Mouse (Mus musculus): Measurements from ENCODE around the gene Tcf21.

The Tcf21 gene

DNA sequence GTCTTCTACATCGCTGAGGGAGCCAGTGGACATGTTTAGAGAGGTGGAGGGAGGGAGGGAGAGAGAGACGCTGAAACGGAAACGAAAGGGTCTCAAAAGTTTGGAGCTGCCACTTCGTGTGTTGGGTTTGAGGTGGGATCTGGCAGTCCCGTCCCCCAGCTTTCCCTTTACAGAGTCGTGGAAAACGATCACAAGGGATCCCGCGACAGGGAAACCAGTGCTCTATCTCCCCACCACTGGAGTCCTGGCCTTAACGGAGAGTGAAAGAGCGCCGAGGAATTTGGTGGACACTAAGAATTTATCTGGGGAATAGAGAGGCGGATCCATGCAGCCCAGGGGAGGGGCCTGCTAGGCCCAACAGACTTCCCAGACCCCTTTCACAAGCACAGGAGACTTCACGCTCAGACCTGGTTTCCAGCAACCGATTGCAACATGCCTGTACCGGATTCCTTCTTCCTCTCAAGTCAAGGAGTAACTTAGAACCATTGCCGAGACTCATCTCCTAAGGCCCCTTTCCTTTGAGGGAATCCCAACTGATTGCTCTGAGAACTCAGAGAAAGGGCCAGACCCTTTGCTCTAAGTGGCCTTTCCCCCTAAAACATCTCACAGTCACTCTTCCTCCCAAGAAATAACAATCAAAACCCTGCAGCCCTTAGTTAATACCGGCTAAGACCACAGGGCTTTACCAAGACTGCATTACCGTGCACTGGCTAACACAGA lies at the start of gene Tcf21:
Gene Tcf21, minus strand, starts transcription at position 304 of the 720 bp plus-strand sequence.
- ATAC-seq (ENCODE audit: low TSS enrichment) = no peak

DNA sequence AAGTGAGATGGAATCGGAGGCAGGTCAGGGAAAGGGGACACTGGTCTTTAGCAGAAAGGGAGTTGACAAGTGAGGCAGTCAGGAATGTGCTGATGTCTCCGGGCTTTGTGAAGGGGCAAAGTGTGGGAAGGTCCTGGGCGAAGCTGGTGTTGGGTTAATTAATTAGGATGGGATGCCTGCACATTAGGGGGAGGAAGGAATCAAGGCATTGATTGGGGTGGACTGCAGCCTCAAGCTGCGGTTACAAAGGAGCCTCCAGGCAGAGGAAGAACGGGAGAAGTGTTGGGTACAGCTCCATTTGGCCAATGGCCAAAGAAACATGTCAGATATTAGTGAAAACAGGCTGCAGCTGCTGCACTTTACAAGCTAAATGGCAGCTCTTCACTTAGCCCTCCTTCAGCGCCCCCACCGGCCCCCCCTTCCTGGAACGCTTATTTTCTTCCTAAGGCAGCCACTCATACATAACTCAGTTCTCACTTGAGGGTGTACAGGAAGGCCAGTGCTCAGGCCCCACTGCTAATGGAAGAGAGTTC lies 48.5 kb upstream of the Tcf21 start:
- ATAC-seq (ENCODE audit: low TSS enrichment) = no peak

DNA sequence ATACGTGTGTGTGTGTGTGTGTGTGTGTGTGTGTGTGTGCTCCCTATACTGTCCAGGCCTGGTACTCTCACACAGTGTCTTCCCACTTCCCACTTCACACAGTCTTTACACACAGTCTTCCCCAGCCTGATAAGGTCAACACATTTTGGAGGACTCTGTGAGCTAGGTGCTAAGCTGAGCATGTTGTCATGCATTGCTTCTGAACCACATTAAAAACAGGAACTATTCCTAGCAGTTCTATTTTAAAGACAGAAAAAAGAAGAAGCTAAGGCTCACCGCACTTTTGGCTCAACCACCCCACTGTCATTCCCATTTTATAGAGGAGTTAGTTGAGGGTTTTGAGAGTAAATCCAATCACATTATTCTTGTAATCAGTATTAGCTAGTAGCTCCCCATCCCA lies 47.2 kb upstream of the Tcf21 start:
- ATAC-seq (ENCODE audit: low TSS enrichment) = no peak

DNA sequence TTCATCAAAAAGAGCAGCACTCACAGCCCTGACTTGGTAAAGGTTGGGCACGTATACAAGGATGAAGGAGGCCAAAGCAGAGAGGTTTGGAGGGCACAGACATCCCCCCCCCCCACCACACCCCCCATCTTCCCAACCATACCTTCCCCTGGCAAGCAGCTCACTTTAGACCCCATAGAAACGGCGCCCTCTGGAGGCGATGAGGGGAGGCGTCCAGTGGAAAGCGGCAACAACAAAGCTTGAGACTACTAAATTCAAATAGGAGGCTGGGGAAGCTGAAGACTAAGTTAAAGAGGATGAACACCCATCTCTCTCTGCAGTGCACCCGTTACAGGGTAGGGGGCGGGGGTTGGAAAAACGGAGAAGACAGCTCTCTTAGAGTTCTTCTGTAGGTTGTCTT lies 38.1 kb upstream of the Tcf21 start:
- ATAC-seq (ENCODE audit: low TSS enrichment) = no peak

DNA sequence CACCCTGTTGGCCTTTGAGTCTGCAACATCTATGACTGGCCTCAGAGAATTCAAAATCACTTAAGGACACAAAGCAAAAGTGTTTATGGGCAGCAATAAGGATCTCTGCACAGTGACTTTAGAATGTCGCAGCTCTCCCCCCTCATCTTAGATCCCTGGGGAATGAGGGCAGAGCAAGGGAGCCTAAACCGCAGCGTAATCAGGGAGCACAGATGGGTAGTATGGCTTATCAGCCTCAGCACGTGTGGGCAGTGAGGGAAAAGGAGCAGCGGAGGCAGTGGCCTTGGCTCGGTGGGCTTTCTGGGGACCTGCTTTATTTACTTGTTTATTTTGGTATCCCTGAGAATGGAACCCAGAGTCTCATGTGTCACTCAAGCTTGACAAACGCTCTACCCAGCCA lies 34.4 kb upstream of the Tcf21 start:
- ATAC-seq (ENCODE audit: low TSS enrichment) = no peak

DNA sequence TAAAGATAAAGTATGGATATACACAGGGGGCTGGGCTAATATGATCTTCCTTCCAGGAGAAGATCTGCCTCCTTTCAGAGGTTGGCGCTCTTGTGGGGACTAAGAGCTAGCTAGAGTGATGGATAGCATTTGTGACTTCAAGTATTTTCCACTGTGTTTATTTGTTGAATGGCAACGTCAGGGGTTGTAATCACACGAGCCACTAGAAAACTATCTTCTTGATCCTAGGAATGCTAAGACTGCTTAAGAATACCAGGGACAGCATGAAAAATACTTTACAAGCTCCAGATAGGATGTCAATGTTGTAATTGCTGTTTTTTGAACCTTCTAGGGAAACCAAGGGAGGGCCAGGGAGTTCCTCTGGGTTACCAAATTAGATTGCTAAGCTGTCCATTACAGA lies 25.4 kb upstream of the Tcf21 start:
- no peak for ATAC-seq (ENCODE audit: low TSS enrichment)

DNA sequence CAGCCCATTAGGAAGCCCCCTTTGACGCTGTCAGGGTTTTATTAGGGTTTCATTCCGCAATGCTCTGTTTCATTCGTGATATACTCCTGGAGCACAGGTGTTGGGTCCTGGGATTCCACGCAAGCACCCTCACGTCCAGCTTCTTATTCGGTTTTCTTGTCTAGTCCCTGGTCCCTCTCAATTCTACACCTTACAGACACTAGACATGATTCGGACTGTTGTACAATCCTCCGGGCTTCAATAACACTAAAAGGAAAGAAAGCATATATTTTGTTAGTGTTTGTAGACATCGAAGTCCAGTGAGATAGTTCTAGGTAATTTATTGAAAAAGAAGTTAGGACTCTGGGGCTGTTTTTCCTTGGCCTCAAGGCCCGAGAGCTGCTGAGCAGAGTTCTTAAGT lies 24.8 kb upstream of the Tcf21 start:
- no peak for ATAC-seq (ENCODE audit: low TSS enrichment)

DNA sequence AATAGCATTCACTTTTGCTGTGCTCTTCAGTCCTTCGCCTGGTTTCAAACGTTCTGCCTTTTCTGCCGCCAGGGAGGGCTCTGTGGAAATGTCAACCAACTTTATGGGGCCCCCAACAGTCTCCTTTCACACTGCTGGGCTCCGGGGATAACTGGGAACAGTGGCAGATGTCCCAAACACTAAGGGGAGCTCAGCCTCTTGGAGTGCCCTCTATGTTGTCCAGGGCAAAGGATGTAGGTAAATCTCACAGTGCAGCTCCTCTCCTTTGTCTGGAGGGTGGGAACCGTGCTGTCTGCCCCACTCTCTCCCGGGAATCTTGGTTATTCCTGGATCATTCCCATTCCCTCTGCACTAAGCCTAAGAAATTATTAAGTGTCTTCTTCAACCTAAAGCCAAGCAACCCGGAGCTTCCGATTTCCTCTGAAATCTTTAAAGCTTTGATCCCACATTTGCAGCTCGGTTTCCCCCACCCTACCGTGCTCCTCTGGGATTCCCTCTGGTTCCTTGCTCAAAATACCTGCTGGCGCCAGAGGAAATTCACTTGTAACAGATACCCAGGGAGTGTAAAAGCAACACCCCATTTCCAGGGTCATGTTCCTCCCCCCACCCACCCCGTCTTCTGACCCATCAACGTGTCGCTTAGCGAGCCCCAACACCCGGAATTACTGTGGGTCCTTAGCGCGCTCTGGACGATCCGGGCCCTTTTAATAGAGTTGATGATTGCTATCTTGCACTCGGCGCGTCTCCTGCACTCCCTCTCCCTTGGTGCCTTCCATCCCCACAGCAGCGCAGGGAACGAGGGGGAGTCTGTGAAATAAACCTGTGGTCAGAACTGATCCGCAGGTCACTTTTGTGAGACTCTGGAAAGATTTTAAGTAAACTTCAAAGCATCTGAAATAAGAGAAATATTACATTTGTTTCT lies 23.7 kb upstream of the Tcf21 start:
- no peak for ATAC-seq (ENCODE audit: low TSS enrichment)

DNA sequence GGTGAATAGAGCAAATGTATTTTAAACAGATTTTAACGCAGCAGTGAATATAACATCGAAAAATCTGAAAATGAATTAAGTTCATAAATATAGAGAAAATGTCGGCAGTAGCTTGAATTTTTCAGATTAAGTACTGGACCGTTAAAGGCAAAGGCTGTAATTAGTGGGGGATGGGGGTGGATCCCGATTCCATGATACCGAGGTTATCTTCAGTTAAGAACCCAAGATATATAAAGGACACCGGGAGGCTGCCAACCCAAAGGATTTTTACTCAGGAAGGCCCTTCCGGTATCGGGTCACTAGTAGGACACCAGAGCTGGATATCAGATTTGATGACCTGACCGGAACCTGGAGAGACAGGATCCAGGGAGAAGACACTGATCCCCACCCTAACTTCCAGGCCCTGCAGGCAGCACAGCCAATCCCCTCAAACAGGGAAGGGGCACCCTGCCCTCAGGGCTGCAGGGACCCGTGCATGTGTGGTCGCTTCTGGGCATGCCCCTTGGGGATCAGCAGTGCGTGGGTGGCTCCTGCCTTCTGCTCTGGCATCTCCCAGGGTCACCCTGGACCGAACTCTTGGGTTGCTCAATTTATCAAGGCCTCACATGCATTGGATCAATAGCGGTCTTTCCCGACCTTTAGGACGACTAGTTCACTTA lies 22.9 kb upstream of the Tcf21 start:
- no peak for ATAC-seq (ENCODE audit: low TSS enrichment)

DNA sequence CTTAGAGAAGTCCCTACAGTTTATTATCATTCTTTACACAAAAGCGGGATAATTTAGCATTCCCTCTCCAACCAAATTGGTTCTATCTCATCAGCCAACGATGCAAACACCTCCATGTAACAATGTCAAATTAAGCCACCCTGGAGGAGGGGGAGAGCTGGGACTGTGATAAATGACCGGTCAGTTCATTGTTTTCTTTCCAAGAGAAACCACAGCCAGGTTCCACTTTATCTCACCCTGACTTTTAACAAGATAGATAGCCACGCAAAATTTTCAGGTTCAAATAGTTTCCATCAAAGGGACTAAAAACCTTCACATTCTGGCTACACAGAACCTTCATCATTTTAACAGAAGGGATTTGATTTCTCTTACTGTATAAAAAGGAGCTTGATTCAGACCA lies 22.1 kb upstream of the Tcf21 start:
- ATAC-seq (ENCODE audit: low TSS enrichment) = no peak

DNA sequence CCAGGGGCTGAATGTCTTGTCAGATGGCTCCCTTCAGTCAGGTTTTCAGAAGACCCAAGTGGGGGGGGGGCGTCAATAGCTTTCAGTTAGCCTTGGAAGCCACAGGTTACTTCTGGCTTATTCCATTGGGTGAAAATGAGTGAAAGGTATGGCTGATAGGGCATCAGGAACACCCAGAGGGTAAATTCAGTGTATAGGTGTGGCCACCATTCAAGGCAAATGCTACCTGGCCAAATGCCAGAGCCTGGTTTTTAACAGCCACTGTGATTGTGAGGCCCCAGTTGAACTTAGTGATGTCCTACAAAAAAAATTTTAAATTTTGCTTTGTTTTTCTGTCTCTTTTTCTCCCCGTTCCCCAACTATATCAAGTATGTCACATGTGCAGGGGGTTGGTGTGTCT lies 6.3 kb upstream of the Tcf21 start:
- ATAC-seq (ENCODE audit: low TSS enrichment) = no peak

DNA sequence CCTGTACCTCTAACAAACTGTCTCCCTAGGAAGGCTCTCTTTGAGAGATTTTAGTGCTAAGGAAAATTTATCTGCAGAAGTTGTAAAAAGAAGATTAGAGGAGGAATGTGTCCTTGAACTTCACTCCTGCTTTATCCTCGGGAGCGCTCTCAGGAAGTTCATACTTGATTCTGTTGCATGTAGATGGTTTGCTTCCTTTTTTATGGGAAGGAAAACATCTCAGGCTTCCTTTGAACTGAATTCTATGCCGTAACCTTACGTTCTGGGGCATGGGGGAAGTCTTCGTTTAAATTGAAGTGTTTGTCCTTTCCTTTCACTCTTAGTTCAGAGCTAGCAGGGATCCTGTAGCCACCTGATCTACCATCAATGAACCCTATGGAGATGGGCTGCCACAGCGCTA lies 2.9 kb upstream of the Tcf21 start:
- no peak for ATAC-seq (ENCODE audit: low TSS enrichment)

DNA sequence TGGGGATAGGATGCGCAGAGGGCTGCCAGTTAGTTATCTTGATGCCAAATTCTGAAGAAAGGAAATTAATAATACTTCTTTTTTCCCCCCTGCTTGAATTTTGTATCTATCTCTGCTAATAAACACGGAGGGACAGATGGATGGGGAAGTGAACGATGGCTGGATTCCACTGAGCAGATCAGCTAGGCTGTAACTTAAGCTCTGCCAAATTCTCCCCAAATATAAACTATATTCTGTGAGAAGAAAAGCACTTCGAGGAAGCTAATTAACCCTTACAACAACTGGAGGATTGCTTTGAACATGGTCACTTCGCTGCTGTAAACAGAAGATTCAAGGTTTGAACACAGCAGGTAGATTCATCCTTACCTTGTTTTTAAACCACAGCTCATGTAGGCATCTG lies 2.5 kb upstream of the Tcf21 start:
- ATAC-seq (ENCODE audit: low TSS enrichment) = no peak

DNA sequence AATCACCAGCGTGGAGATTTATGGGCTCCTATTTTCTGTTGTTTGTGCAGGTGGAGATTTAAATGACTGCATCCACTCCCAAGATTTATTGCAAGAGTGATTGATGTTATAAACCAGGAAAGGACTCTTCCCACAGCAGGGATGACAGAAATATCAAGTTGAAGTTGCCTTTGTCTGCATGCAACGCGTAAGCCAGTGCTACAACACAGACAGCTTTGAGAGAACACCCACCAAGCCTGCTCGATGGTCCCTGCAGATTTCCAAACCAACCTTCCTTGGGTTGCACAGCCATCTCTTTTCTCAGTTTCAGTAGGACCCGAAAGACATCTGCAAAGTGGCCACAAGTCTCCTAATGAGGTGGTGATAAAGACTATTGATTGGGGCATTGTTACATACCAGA lies 1.7 kb upstream of the Tcf21 start:
- ATAC-seq (ENCODE audit: low TSS enrichment) = no peak

DNA sequence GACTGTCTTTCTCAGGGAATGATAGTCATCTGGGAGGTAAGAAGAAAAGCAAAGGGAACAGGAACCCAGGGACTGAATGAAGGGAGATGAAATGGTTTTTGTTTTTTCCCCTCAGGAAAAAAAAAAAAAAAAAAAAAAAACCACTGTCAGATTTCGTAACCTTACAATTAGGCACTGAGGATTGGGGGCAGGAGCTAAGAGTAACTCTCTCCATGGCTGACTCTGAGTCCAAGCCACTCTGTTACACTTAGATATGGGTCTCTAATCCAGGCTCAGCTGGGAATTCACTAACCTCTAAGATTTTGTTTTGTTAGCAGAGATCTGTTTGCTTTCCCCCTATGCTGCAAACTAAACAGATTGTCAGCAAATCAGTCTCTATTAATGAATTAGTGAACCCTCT lies 1.3 kb upstream of the Tcf21 start:
- ATAC-seq (ENCODE audit: low TSS enrichment) = no peak

DNA sequence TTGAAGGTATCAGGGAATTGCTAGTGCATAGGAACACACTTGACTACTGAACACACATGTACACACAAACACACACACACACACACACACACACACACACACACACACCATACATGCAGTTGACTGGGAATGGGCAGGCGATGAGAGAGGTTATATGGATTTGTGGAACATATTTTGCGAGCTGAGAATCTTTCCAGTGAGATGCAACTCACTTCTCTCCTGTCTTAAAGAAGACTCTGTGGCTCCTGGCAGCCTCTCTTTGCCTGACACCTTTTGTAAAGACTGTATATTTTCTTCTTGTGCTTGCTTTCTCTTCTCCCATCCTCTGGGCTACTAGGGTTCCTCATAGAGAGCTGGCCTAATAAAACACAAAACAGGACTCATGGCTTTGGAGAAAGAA lies 867 bp upstream of the Tcf21 start:
- no peak for ATAC-seq (ENCODE audit: low TSS enrichment)

DNA sequence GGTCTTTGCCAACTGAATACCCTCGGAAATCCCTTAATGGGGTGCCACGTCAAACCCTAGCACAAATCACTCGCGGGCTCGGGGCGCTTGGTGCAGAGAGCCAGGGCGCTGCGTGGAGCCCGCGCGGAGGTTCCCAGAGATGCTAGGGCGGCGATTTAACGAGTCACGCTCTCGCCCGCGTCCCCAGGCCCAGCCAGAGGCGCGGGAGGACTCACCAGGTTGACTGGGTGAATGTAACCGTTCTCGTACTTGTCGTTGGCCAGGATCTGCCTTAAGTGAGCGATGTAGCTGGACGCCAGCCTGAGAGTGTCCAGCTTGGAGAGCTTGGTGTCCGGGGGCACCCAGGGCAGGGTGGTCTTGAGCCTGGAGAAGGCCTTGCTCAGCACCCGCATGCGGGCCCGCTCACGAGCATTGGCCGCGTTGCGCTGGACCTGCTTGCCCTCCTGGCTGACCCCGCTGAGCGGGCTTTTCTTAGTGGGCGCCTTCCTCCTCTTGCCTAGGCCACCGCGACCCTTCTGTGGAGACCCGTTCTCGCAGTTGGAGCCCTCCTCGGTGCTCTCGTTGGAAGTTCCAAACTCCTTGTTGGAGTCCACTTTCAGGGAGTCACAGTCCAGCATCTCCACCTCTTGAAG lies 619 bp downstream of the Tcf21 start:
- ATAC-seq (ENCODE audit: low TSS enrichment) = no peak

DNA sequence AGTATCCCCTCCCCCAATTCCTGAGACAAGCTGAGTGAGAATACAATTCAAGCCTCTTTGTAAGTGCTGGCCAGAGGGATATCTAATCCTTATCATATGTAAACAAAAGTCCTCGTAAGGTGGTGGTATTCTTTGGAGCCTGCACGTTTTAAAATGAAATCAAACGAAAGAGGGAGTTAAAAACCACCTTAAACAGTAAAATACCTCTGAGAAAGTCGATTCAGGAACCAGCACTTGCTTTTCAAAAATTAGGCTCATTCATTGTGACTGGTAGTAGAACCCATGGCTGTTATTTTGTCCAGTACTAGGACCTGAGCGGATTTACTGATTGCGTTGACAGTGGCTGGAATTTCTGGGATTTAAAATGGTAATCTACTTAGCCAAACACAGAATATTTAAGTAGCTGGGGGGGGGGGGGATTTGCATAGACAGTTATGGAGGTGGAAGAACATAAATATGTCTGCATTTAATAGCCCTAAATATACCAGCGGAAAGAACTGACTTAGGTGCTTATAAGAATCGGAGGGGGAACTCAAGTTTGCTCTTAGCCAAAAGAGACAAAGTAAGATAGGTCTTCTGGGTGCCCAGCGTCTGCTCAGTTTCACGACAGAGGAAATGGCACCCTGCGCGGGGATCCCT lies 1.3 kb downstream of the Tcf21 start:
- no peak for ATAC-seq (ENCODE audit: low TSS enrichment)

DNA sequence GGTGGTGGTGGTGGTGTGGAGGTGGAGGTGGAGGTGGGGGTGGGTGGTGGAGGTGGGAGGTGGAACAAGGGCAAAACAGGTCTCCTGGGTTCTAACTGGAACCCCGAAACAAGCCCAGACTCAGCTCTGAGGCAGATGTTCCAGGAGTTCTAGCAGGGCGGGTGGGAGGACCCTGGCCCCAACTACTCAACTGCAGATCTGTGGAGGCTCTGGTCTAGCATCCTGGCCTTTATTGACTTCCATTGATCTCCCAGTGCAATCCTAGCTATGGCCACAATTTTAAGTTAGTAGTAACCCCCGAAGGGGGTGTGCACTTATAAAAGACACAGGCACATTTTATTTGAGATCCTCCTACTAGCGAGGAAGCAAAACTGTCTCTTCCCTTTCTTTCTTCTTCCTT lies 2.0 kb downstream of the Tcf21 start:
- ATAC-seq (ENCODE audit: low TSS enrichment) = no peak

DNA sequence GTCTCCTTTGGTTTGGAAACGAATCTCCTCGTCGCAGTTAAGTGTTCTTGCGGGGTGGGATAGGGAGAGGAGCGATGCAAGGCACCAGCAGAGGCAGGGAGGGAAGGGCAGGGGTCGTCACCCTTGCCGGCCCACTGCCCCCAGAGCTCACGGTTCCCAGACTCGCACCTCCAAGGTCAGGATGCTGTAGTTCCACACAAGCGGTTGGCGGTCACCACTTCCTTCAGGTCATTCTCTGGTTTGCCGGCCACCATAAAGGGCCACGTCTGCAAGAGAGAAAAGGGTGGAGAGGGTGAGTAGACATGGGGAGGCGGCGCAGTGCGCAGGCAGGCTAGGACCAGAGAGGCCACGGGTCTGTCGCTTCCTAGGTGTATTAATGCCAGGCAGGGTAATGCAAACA lies 2.4 kb downstream of the Tcf21 start:
- no peak for ATAC-seq (ENCODE audit: low TSS enrichment)

DNA sequence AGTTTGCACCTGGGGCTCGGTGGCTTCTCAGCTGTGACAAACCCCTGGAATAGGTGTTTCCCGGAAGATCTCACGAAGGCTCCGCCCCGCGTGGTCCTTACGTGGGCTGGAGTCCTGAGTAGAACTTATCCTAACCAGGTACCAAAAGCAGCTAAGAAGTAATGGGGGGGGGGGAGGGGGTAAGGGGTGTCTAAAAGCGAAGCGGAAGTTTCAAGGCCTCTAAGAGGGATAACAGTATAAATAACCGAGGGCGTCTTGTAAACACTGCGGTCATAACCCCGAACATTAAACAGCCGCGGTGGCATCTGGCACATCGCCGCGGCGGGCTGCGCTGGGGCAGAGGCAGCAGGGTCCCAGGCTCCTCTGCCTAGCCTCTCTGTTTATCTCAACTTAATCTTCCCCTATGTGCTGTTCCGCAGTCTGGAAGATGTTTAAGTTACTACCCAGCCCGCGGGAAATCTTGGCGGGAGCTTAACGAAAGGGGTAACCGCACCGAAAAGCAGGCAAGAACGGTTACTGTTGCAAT lies 3.7 kb downstream of the Tcf21 start:
- no peak for ATAC-seq (ENCODE audit: low TSS enrichment)
